Mouse (Mus musculus) T-helper 1 cell (primary cell): ENCODE measurements at regions not wholly inside any gene's neighbourhood (a gene's known extent, or its start where the extent isn't known, plus 50 kb on each side); places are given as distances from the start of the nearest gene placed in this dataset.

ENCODE experiments used
- in situ Hi-C: fragments of 300-600 bp; cut with MboI, MseI; formaldehyde crosslinking; loops from one replicate; pipeline ENCODE4 v1.15.1; 2025; ENCODE audit warnings: high pct_unique_total_duplicates

DNA sequence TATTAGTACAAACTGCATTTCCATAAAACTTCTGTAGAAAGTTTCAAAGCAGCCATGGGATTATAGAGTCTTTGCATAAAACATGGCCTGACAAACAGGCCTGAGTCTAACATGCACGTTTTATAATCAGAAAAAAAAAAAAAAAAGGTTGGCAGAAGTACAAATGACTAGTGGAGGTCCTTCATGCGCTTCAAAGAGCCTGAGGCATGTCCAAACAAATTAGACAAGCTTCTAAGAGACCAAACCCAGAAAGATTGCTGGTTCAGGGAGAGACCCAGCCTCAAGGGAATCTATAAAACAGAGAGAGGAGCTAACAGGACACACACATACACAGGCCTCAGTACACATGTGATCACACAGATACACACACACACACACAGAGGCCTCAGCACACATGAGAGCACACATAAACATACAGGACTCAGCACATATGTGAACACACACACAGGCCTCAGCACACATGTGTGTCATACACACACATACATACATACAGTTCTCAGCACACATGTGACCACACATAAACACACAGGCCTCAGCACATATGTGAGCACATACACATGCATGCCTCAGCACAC, 57.0 kb upstream of the Gnaq start:
- in situ Hi-C loops = no loop called here

GRCm38 (mm10) chr19:16075026-16075425, 57.6 kb upstream of the Gnaq start:
- in situ Hi-C loops = no loop called here

- in situ Hi-C loops = no loop called here
These were observed 65.3 kb upstream of the Gnaq start for GRCm38 (mm10) chr19:16067314-16067713.

DNA sequence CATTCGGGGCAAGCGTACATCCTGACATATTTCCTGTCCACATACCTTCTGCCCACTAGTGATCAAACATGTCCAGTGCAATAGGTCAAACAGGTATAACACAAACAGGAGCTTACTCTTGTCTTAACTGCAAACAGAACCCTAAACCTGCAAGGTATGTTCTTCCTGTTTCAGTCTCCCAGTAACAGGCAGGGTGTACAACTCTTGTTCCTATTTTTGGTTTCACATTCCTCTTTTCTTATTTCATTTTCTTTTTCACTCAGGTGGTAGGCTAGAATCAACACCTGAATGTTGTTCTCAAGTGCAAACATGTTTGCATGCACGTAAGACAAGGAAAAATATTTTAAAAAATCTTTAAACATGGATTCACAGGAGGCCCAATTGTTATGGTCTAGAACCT, 67.7 kb upstream of the Gnaq start:
- in situ Hi-C loops = loop anchor here (5.0 kb wide), 1 partner anchor 257 kb away; no protein-coding TSS in a partner anchor

DNA sequence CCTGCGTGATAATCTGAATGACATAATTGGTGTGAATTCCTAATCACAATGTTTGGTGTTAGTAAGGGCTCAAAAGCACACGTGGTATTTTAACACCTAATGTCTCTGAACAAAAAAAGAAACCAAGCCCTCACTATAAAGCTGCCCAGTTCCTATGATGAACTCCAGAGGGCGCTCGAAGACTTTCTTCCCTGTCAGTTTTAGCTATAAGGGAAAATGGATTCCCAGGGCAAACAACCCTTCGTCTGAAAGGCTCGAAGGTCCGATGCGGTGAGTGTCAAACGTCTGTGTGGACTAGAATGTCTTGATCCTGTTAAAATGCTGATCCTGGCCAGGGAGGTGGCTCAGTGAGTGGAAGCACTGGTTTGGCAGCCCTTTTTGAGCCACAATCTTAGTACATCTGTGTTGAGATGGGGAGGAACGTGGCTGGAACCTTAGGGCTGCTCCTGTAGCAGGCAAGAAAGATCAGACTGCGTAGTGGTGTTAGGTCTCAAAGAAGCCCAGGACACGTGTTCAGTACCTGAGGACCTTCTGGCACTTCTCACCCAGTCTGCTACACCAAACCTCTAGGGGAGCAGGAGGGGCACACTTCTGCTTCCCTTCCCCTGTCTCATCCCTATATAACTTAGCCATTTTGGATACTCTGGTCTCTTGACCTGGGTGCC, 68.6 kb upstream of the Gnaq start:
- in situ Hi-C loops = loop anchor here (5.0 kb wide), 1 partner anchor 258 kb away; no protein-coding TSS in a partner anchor

GRCm38 (mm10) chr19:16063533-16063915, 69.1 kb upstream of the Gnaq start:
- in situ Hi-C loops = loop anchor here (5.0 kb wide), 1 partner anchor 259 kb away; no protein-coding TSS in a partner anchor

GRCm38 (mm10) chr19:16061821-16062220, 70.8 kb upstream of the Gnaq start:
- in situ Hi-C loops = loop anchor here (5.0 kb wide), 1 partner anchor 260 kb away; no protein-coding TSS in a partner anchor

- in situ Hi-C loops = no loop called here
These were observed 73.6 kb upstream of the Gnaq start for GRCm38 (mm10) chr19:16059026-16059425.

GRCm38 (mm10) chr19:16050220-16051055, 65.6 kb upstream of the Cep78 start:
- in situ Hi-C loops = no loop called here

GRCm38 (mm10) chr19:16049646-16050045, 64.9 kb upstream of the Cep78 start:
- in situ Hi-C loops = no loop called here

GRCm38 (mm10) chr19:16046977-16047376, 62.2 kb upstream of the Cep78 start:
- in situ Hi-C loops = no loop called here

DNA sequence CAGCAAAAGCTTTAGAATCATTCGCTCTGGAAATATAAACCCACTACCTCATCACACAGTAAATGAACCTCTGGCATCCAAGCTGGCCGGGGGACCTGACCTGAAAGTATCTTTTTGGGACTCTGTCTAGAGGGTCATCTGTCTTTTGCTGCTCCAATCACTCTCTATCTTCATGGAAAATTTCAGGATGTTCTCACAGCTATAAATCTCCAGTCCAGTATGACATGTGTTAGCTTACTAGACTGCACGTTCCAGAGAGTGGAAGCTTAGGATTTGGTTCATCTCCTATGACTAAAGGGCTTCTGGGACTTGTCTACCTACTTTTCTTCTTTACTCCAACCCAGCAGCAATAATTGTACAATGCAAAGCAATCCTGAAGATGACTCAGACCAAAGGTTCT, 60.5 kb upstream of the Cep78 start:
- in situ Hi-C loops = no loop called here

GRCm38 (mm10) chr19:16044169-16044568, 59.4 kb upstream of the Cep78 start:
- in situ Hi-C loops = no loop called here

DNA sequence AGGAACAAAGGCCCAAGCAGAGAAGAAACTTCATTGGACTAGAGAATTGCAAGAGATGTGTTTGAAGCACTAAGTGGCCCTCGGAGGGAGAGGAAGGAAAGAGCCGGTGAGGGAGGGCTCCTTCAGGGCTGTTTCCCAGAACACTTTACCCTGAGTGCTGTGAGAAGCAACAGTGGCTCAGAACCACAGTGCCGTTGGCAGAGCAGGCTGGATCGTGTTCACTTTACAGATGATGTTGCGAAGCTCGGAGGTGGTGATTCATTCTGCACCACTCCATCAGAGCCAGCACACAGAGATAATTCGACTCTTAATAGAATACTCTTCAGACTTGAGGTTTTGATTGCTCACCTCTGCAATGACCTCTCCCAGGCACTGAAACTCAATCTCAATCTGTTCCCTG, 58.2 kb upstream of the Cep78 start:
- in situ Hi-C loops = no loop called here

DNA sequence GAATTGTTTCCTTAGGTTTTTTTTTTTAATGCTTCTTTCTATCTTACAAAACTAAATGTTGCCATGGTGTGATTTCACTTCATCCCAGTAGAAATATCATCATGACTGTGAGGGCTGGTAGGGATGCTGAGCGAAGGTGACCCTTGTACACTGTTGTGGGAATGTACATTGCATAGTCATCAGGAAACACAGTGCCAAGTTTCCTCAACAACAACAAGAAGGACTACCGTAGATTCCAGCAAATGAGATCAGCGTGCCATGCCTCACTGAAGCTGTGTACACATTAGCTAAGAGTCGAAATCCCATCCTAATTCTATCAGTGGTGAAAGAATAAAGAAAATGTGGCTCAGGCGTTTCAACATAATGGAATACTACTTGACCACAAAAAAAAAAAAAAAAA, 57.1 kb upstream of the Cep78 start:
- in situ Hi-C loops = no loop called here

DNA sequence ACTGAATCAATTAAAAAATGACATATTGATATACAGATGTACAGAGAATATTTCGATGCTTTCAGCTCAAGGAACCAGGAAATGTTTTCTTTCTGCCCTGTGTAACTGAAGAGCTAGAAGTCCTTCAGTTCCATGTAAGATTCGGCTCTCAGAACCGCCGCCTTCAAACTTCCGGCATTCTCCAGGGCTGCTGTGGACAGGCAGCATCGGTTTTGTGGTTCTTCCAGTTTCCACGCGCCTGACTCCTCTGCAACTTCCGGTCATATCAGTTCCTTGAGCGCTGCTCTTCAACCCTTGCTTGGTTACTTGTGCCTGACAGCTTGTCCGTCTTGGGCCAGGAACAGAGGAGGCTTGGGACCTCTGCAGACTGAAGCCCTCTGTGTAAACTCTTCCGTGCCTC, 53.0 kb upstream of the Cep78 start:
- in situ Hi-C loops = no loop called here
